Mouse (Mus musculus): ENCODE measurements at regions not wholly inside any gene's neighbourhood (a gene's known extent, or its start where the extent isn't known, plus 50 kb on each side); places are given as distances from the start of the nearest gene placed in this dataset.

- H3K36me3 ChIP-seq (ENCODE audit: control insufficient read depth, insufficient read depth, low read length): no peaks in the 10 kb centered on the region
- ATAC-seq (replicated peaks; ENCODE audit: low FRiP score) (no peak), DNase-seq (ENCODE audit: low spot score) (no peak)
- no peaks in the 10 kb centered on the region for H3K27me3 ChIP-seq (ENCODE audit: control insufficient read depth, insufficient read depth, low read length)
- WGBS: 77% methylated on average over 5 of the region's 5 CpGs
- H3K4me3 ChIP-seq (ENCODE audit: low read depth, low read length): no peak overlapping the region
- H3K4me2 ChIP-seq (ENCODE audit: low read depth, low read length, severe bottlenecking): no peak overlapping the region
- H3K27ac ChIP-seq (ENCODE audit: low read depth, low read length): no peak overlapping the region
- H3K9ac ChIP-seq (ENCODE audit: low read length): no peak overlapping the region
- no peaks in the 10 kb centered on the region for H3K4me1 ChIP-seq (replicated peaks; ENCODE audit: control insufficient read depth, insufficient read depth, low read length)
- no peaks in the 10 kb centered on the region for H3K9me3 ChIP-seq (ENCODE audit: control insufficient read depth, low read length)
Observed at GRCm38 (mm10) chr7:136708004-136708435, 186.4 kb upstream of the Mgmt start.

DNA sequence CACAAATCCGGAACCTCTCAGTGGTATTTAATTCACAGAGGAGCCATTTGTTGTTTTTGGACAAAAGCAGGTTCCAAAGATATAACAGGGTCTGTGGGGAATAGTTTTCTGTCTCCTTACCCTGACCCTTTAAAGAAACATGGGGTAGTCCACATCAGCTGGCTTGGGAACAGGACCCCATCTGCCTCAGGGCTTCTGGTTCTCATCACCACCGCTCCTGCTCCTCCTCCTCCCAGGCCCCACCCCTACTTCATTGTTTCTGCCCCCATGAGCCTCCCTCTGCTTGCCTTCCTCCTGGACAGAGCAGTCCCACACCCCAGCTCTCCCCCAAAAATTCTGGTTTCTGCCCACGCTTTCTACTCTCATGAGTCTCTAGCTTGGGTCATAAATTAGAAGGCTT, 183.8 kb upstream of the Mgmt start:
- no peak overlapping the region for H3K27ac ChIP-seq (ENCODE audit: low read depth, low read length)
- 77% methylated on average over 3 of the region's 3 CpGs for WGBS
- H3K4me1 ChIP-seq (replicated peaks; ENCODE audit: control insufficient read depth, insufficient read depth, low read length): no peaks in the 10 kb centered on the region
- no peaks in the 10 kb centered on the region for H3K36me3 ChIP-seq (ENCODE audit: control insufficient read depth, insufficient read depth, low read length)
- no peak overlapping the region for H3K4me3 ChIP-seq (ENCODE audit: low read depth, low read length)
- no peak for DNase-seq (ENCODE audit: low spot score)
- H3K27me3 ChIP-seq (ENCODE audit: control insufficient read depth, insufficient read depth, low read length): no peaks in the 10 kb centered on the region
- no peak for ATAC-seq (replicated peaks; ENCODE audit: low FRiP score)
- no peak overlapping the region for H3K4me2 ChIP-seq (ENCODE audit: low read depth, low read length, severe bottlenecking)
- H3K9me3 ChIP-seq (ENCODE audit: control insufficient read depth, low read length): no peaks in the 10 kb centered on the region
- H3K9ac ChIP-seq (ENCODE audit: low read length): no peak overlapping the region

DNA sequence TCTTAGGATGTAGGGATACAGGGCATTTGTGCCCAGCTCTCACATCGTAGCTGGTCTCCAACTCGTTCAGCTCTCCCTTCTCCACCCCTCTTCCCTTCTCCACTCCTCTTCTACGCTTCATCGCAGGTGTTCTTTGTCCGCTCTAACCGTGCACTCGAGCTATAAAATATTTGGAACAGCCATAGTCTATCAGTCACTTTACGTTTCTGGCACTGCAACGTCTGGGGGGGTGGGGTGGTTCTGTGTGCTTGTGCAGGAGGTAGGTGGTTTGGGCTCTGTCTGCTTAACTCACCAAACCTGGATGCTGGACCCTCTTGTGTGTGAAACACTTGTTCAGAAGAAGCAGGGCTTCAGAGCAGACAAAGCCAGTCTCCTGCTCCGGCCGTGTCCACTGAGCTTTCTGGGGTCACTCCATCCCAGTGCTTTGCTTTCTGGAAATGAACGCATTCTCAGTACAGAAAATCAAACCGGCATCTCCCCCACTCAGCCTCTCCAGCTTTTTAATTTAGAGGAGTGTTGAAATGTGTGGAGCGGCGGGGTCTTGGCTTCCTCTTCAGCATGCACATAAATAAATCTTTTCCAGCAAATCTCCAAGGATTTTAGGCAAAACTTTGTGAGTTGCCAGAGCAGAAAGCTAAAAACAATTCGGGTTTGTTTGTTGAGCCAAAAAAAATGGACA, 181.3 kb upstream of the Mgmt start:
- H3K4me3 ChIP-seq (ENCODE audit: low read depth, low read length): no peak overlapping the region
- no peaks in the 10 kb centered on the region for H3K36me3 ChIP-seq (ENCODE audit: control insufficient read depth, insufficient read depth, low read length)
- DNase-seq (ENCODE audit: low spot score): no peak
- H3K4me1 ChIP-seq (replicated peaks; ENCODE audit: control insufficient read depth, insufficient read depth, low read length): no peaks in the 10 kb centered on the region
- no peak overlapping the region for H3K27ac ChIP-seq (ENCODE audit: low read depth, low read length)
- H3K27me3 ChIP-seq (ENCODE audit: control insufficient read depth, insufficient read depth, low read length): no peaks in the 10 kb centered on the region
- 85% methylated on average over 16 of the region's 16 CpGs for WGBS
- no peak overlapping the region for H3K9ac ChIP-seq (ENCODE audit: low read length)
- ATAC-seq (replicated peaks; ENCODE audit: low FRiP score): no peak
- no peaks in the 10 kb centered on the region for H3K9me3 ChIP-seq (ENCODE audit: control insufficient read depth, low read length)
- no peak overlapping the region for H3K4me2 ChIP-seq (ENCODE audit: low read depth, low read length, severe bottlenecking)

DNA sequence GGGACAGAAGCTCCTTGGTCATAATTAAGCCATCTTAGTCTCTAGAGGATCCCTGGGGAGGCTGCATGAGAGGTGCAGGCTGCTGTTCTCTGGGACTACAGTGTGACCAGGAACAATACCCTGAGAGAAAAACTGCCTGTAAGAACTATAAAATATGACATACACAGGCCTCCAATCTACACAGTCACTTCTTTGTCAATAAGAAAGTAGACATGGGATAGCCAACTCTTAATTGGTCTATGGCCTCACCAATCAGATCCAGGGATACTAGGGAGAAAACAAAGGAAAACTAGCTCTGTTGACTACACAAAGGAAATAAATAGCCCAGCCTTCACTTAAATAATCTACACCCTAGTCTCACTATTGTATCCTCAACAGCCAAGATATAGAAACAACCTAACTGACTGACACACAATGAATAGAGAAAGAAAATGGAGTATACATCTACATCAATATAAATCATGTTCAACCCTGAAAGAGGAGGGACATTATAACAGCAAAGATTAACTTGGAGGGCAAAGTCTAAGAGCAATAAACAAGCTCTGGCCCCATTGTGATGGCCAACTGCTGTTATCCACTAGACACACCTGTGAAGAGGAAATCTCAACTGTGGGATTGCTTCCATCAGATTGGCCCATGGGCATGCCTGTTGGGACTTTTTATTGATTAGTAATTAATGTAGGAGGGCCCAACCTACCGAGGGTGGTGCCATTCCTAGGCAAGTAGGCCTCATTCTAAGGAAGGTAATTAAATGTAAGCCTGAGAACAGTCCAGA, 166.6 kb upstream of the Mgmt start:
- ATAC-seq (replicated peaks; ENCODE audit: low FRiP score) (no peak), DNase-seq (ENCODE audit: low spot score) (no peak)
- Histone ChIP-seq H3K9me3 (ENCODE audit: control insufficient read depth, low read length) (no peaks in the 10 kb centered on the region), H3K36me3 (ENCODE audit: control insufficient read depth, insufficient read depth, low read length) (no peaks in the 10 kb centered on the region), H3K27me3 (ENCODE audit: control insufficient read depth, insufficient read depth, low read length) (no peaks in the 10 kb centered on the region), H3K4me1 (replicated peaks; ENCODE audit: control insufficient read depth, insufficient read depth, low read length) (no peaks in the 10 kb centered on the region), H3K27ac (ENCODE audit: low read depth, low read length) (no peak overlapping the region), H3K9ac (ENCODE audit: low read length) (no peak overlapping the region), H3K4me3 (ENCODE audit: low read depth, low read length) (no peak overlapping the region), H3K4me2 (ENCODE audit: low read depth, low read length, severe bottlenecking) (no peak overlapping the region)
- WGBS: 86% methylated on average over 1 of the region's 1 CpGs

- Histone ChIP-seq H3K9ac (ENCODE audit: low read length) (no peak overlapping the region), H3K9me3 (ENCODE audit: control insufficient read depth, low read length) (no peaks in the 10 kb centered on the region), H3K4me1 (replicated peaks; ENCODE audit: control insufficient read depth, insufficient read depth, low read length) (peaks cover 2% of the 10 kb centered on the region; the same call in 1 of the 2 replicates), H3K27ac (ENCODE audit: low read depth, low read length) (no peak overlapping the region), H3K36me3 (ENCODE audit: control insufficient read depth, insufficient read depth, low read length) (no peaks in the 10 kb centered on the region), H3K4me3 (ENCODE audit: low read depth, low read length) (no peak overlapping the region), H3K4me2 (ENCODE audit: low read depth, low read length, severe bottlenecking) (no peak overlapping the region), H3K27me3 (ENCODE audit: control insufficient read depth, insufficient read depth, low read length) (no peaks in the 10 kb centered on the region)
- 93% methylated on average over 2 of the region's 2 CpGs for WGBS
- ATAC-seq (replicated peaks; ENCODE audit: low FRiP score): no peak
- no peak for DNase-seq (ENCODE audit: low spot score)
Observed at GRCm38 (mm10) chr7:136742171-136742570, 152.2 kb upstream of the Mgmt start.

- ATAC-seq (replicated peaks; ENCODE audit: low FRiP score) (no peak), DNase-seq (ENCODE audit: low spot score) (no peak)
- Histone ChIP-seq H3K9ac (ENCODE audit: low read length) (no peak overlapping the region), H3K9me3 (ENCODE audit: control insufficient read depth, low read length) (no peaks in the 10 kb centered on the region), H3K4me2 (ENCODE audit: low read depth, low read length, severe bottlenecking) (no peak overlapping the region), H3K27me3 (ENCODE audit: control insufficient read depth, insufficient read depth, low read length) (no peaks in the 10 kb centered on the region), H3K4me1 (replicated peaks; ENCODE audit: control insufficient read depth, insufficient read depth, low read length) (0 out of 2 replicates have a peak, but pooled peaks cover 2% of the 10 kb centered on the region), H3K27ac (ENCODE audit: low read depth, low read length) (no peak overlapping the region), H3K4me3 (ENCODE audit: low read depth, low read length) (no peak overlapping the region), H3K36me3 (ENCODE audit: control insufficient read depth, insufficient read depth, low read length) (no peaks in the 10 kb centered on the region)
- 86% methylated on average over 8 of the region's 8 CpGs for WGBS
Observed at GRCm38 (mm10) chr7:136745412-136745811, 149.0 kb upstream of the Mgmt start.

GRCm38 (mm10) chr7:136751477-136751876, 142.9 kb upstream of the Mgmt start:
- H3K36me3 ChIP-seq (ENCODE audit: control insufficient read depth, insufficient read depth, low read length): no peaks in the 10 kb centered on the region
- no peak overlapping the region for H3K4me2 ChIP-seq (ENCODE audit: low read depth, low read length, severe bottlenecking)
- 88% methylated on average over 4 of the region's 4 CpGs for WGBS
- no peak overlapping the region for H3K4me3 ChIP-seq (ENCODE audit: low read depth, low read length)
- ATAC-seq (replicated peaks; ENCODE audit: low FRiP score) (no peak), DNase-seq (ENCODE audit: low spot score) (no peak)
- no peaks in the 10 kb centered on the region for H3K27me3 ChIP-seq (ENCODE audit: control insufficient read depth, insufficient read depth, low read length)
- H3K9ac ChIP-seq (ENCODE audit: low read length): no peak overlapping the region
- no peak overlapping the region for H3K27ac ChIP-seq (ENCODE audit: low read depth, low read length)
- no peaks in the 10 kb centered on the region for H3K9me3 ChIP-seq (ENCODE audit: control insufficient read depth, low read length)
- H3K4me1 ChIP-seq (replicated peaks; ENCODE audit: control insufficient read depth, insufficient read depth, low read length): 0 out of 2 replicates have a peak, but pooled peaks cover 2% of the 10 kb centered on the region

DNA sequence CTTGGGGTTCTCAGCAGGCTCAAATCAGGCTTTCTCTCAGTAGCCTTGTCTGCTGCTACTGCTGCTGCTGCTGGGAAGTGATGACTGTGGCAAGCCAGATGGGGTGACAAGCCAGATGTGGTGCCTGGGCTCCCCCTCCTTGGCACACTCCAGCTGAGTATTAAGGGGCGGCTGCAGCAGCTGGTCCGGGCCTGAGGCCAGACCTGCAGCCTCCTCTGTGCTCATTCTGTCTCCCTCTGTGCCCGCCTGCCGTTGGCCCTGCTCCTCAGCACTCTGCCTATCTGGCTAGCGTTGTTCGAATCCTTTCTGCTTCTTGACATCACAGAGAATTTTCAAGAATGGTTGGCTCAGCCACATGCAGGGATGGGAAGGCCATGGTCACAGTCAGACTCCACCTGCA, 139.6 kb upstream of the Mgmt start:
- ATAC-seq (replicated peaks; ENCODE audit: low FRiP score) (no peak), DNase-seq (ENCODE audit: low spot score) (no peak)
- WGBS: 81% methylated on average over 6 of the region's 6 CpGs
- no peak overlapping the region for H3K27ac ChIP-seq (ENCODE audit: low read depth, low read length)
- no peak overlapping the region for H3K4me2 ChIP-seq (ENCODE audit: low read depth, low read length, severe bottlenecking)
- no peaks in the 10 kb centered on the region for H3K27me3 ChIP-seq (ENCODE audit: control insufficient read depth, insufficient read depth, low read length)
- no peaks in the 10 kb centered on the region for H3K36me3 ChIP-seq (ENCODE audit: control insufficient read depth, insufficient read depth, low read length)
- no peaks in the 10 kb centered on the region for H3K4me1 ChIP-seq (replicated peaks; ENCODE audit: control insufficient read depth, insufficient read depth, low read length)
- H3K9me3 ChIP-seq (ENCODE audit: control insufficient read depth, low read length): no peaks in the 10 kb centered on the region
- H3K4me3 ChIP-seq (ENCODE audit: low read depth, low read length): no peak overlapping the region
- no peak overlapping the region for H3K9ac ChIP-seq (ENCODE audit: low read length)

DNA sequence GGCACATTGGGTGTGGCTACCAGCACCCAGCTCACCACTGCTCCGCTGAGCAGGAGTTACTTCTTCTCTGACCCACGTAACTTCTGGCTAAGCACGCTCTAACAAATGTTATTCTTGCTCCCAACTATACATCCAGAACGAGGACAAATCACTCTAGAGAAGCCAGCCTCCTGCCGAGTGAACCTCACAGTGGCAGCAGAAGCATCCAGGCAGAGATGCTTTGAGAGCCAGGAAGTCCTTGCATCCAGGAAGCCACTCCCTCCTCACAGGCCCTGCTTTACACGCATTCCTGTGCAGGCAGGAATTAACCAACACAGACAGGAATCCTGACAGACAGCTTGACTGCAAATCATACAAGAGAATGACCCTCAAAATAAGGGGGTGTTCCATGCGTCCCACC, 129.4 kb upstream of the Mgmt start:
- H3K27me3 ChIP-seq (ENCODE audit: control insufficient read depth, insufficient read depth, low read length): no peaks in the 10 kb centered on the region
- no peaks in the 10 kb centered on the region for H3K4me1 ChIP-seq (replicated peaks; ENCODE audit: control insufficient read depth, insufficient read depth, low read length)
- H3K36me3 ChIP-seq (ENCODE audit: control insufficient read depth, insufficient read depth, low read length): no peaks in the 10 kb centered on the region
- no peak overlapping the region for H3K9ac ChIP-seq (ENCODE audit: low read length)
- H3K9me3 ChIP-seq (ENCODE audit: control insufficient read depth, low read length): no peaks in the 10 kb centered on the region
- 51% methylated on average over 7 of the region's 7 CpGs for WGBS
- H3K4me3 ChIP-seq (ENCODE audit: low read depth, low read length): no peak overlapping the region
- ATAC-seq (replicated peaks; ENCODE audit: low FRiP score) (no peak), DNase-seq (ENCODE audit: low spot score) (no peak)
- no peak overlapping the region for H3K4me2 ChIP-seq (ENCODE audit: low read depth, low read length, severe bottlenecking)
- H3K27ac ChIP-seq (ENCODE audit: low read depth, low read length): no peak overlapping the region
